Mouse (Mus musculus) heart, postnatal 25 days (tissue): ENCODE results near the gene Bcap31. TPM values are rescaled to one million over a fixed set of nuclear protein-coding genes. Genes with fewer than 3 reads are reported as not detected.

Source experiments
- DNase-seq: peaks from one replicate; pipeline ENCODE4 v3.0.0; 2022; ENCODE audit warnings: low spot score
- intact Hi-C: fragments of 180-260 bp; cut with DNase I; formaldehyde crosslinking; loops from one replicate; pipeline ENCODE4 v1.15.1; 2025
- total RNA-seq, 2 experiments: library from RNA; stranded (reverse); gene quantifications; 2 replicates each; pipeline ENCODE4 v1.2.3; 2021

Gene Bcap31
- total RNA-seq, 2 experiments from 2014 or later, result 76.5 to 81.9 TPM

GRCm38 (mm10) chrX:73685629-73686028, 30.3 kb downstream of the Bcap31 start:
- DNase-seq, result no peak
- intact Hi-C loops, result no loop called here

- DNase-seq, result no peak
- intact Hi-C loops, result no loop called here
Measured at GRCm38 (mm10) chrX:73684978-73685377, 31.0 kb downstream of the Bcap31 start.

- intact Hi-C loops, result no loop called here
- DNase-seq, result no peak
Measured at GRCm38 (mm10) chrX:73684156-73684555, 31.8 kb downstream of the Bcap31 start.

GRCm38 (mm10) chrX:73676668-73677067, 39.3 kb downstream of the Bcap31 start:
- DNase-seq, result no peak
- intact Hi-C loops, result no loop called here

GRCm38 (mm10) chrX:73675231-73675630, 40.7 kb downstream of the Bcap31 start:
- intact Hi-C loops, result no loop called here
- no peak for DNase-seq

GRCm38 (mm10) chrX:73673968-73674661, 41.9 kb downstream of the Bcap31 start:
- intact Hi-C loops, result loop anchor here (5.0 kb wide), 2 partner anchors 218 to 268 kb away; partner anchors contain the start of gene Avpr2
- no peak for DNase-seq

- intact Hi-C loops, result loop anchor here (5.0 kb wide), 2 partner anchors 219 to 269 kb away; partner anchors contain the start of gene Avpr2
- DNase-seq, result no peak
Measured at GRCm38 (mm10) chrX:73673619-73673967, 42.4 kb downstream of the Bcap31 start.

GRCm38 (mm10) chrX:73672879-73673618, 42.9 kb downstream of the Bcap31 start, which contains the start of gene Slc6a8:
Slc6a8 (plus strand) TSS chrX:73673150.
- peak; percentile 45 for DNase-seq
- intact Hi-C loops, result loop anchor here (5.0 kb wide), 2 partner anchors 219 to 269 kb away; partner anchors contain the start of gene Avpr2

- intact Hi-C loops, result loop anchor here (5.0 kb wide), 2 partner anchors 220 to 270 kb away; partner anchors contain the start of gene Avpr2
- DNase-seq, result no peak
Measured at GRCm38 (mm10) chrX:73672031-73672431, 43.9 kb downstream of the Bcap31 start.

- DNase-seq, result no peak
- intact Hi-C loops, result no loop called here
Measured at GRCm38 (mm10) chrX:73663143-73663542, 52.8 kb downstream of the Bcap31 start.

- intact Hi-C loops, result no loop called here
- no peak for DNase-seq
Measured at GRCm38 (mm10) chrX:73660284-73660665, 55.7 kb downstream of the Bcap31 start.

- DNase-seq, result no peak
- intact Hi-C loops, result loop anchor here (5.0 to 10.0 kb wide), 3 partner anchors 67 to 607 kb away; partner anchors contain the start of gene Haus7
Measured at GRCm38 (mm10) chrX:73659575-73660283, 56.2 kb downstream of the Bcap31 start, which contains the start of gene Pnck. Pnck (minus strand) TSS chrX:73660117.

GRCm38 (mm10) chrX:73658936-73659574, 56.9 kb downstream of the Bcap31 start:
- intact Hi-C loops, result loop anchor here (5.0 to 10.0 kb wide), 3 partner anchors 67 to 607 kb away; partner anchors contain the start of gene Haus7
- DNase-seq, result no peak

GRCm38 (mm10) chrX:73658391-73658790, 57.6 kb downstream of the Bcap31 start:
- intact Hi-C loops, result loop anchor here (5.0 to 10.0 kb wide), 3 partner anchors 66 to 606 kb away; partner anchors contain the start of gene Haus7
- no peak for DNase-seq

GRCm38 (mm10) chrX:73655529-73655928, 60.4 kb downstream of the Bcap31 start:
- no peak for DNase-seq
- intact Hi-C loops, result loop anchor here (5.0 to 10.0 kb wide), 3 partner anchors 63 to 603 kb away; partner anchors contain the start of gene Haus7

- DNase-seq, result no peak
- intact Hi-C loops, result loop anchor here (1.0 to 10.0 kb wide), 2 partner anchors 83 to 199 kb away; partner anchors contain the start of gene Haus7
Measured at GRCm38 (mm10) chrX:73654177-73654576, 61.8 kb downstream of the Bcap31 start.

GRCm38 (mm10) chrX:73653392-73653791, 62.6 kb downstream of the Bcap31 start:
- no peak for DNase-seq
- intact Hi-C loops, result loop anchor here (2.0 to 10.0 kb wide), 2 partner anchors 199 to 645 kb away; partner anchors contain the start of gene Haus7

- intact Hi-C loops, result loop anchor here (10.0 kb wide), 1 partner anchor 196 kb away; the partner anchor contains the start of gene Haus7
- no peak for DNase-seq
Measured at GRCm38 (mm10) chrX:73650869-73651268, 65.1 kb downstream of the Bcap31 start.

GRCm38 (mm10) chrX:73645121-73645520, 70.9 kb downstream of the Bcap31 start:
- no peak for DNase-seq
- intact Hi-C loops, result no loop called here
